Mouse (Mus musculus) CH12.LX (cell line): ENCODE data around the gene Btbd1. TPM values are rescaled to one million over a fixed set of nuclear protein-coding genes. Genes with fewer than 3 reads are reported as not detected.

Experiments used
- DNase-seq: peaks from one replicate; pipeline ENCODE4 v3.0.0-alpha.2; 2013; ENCODE audit errors: extremely low read depth
- H3K27ac ChIP-seq: 2 replicates; pipeline ENCODE4 v1.5.1; 2012; ENCODE audit warnings: low read depth, mild to moderate bottlenecking, control low read depth, moderate library complexity; ENCODE audit not compliant: insufficient read depth
- H3K27me3 ChIP-seq: replicated peaks from 2 replicates; pipeline ENCODE3; 2012; ENCODE audit warnings: inconsistent platforms
- H3K36me3 ChIP-seq, 2 experiments: replicated peaks in 1 of 2; 2 replicates each; pipeline versions ENCODE3 to v1.6.1; 2012; ENCODE audit warnings: inconsistent platforms in 1 of 2, low read length in 1 of 2, mild to moderate bottlenecking in 1 of 2, mixed read lengths in 1 of 2, moderate library complexity in 1 of 2; ENCODE audit not compliant: control insufficient read depth in 1 of 2, insufficient read depth in 1 of 2
- H3K4me1 ChIP-seq, 2 experiments: 2 replicates each; pipeline ENCODE4 v1.6.1; 2012; ENCODE audit warnings: inconsistent platforms in 1 of 2, moderate library complexity in 1 of 2; ENCODE audit not compliant: insufficient read depth in 2 of 2, control insufficient read depth in 1 of 2
- H3K4me2 ChIP-seq: 2 replicates; pipeline ENCODE4 v1.6.1; 2012; ENCODE audit warnings: low read depth, mild to moderate bottlenecking, control low read depth; ENCODE audit not compliant: poor library complexity, insufficient read depth, severe bottlenecking
- H3K4me3 ChIP-seq, 3 experiments: fragments of 150-350 bp in 1 of 3; sonication (generic) in 1 of 3; replicated peaks in 1 of 3; 2 replicates each; pipeline versions ENCODE3 to v1.5.1; 2011 to 2012; ENCODE audit warnings: low read depth in 2 of 3, low read length in 2 of 3, mild to moderate bottlenecking in 2 of 3, moderate library complexity in 2 of 3, control low read depth in 1 of 3, improper control_type of control experiment in 1 of 3, inconsistent platforms in 1 of 3, mixed read lengths in 1 of 3; ENCODE audit not compliant: poor library complexity in 1 of 3
- H3K79me2 ChIP-seq: replicated peaks from 2 replicates; pipeline ENCODE4 v1.6.1; 2012; ENCODE audit warnings: mild to moderate bottlenecking, moderate library complexity; ENCODE audit not compliant: control insufficient read depth, poor library complexity, insufficient read depth, severe bottlenecking; ENCODE audit errors: extremely low read depth
- H3K9ac ChIP-seq: 2 replicates; pipeline ENCODE4 v1.6.1; 2012; ENCODE audit warnings: low read depth, mild to moderate bottlenecking, control low read depth, moderate library complexity; ENCODE audit not compliant: insufficient read depth
- H3K9me3 ChIP-seq: replicated peaks from 2 replicates; pipeline ENCODE3; 2012; ENCODE audit warnings: low read length, inconsistent platforms, mixed read lengths
- BHLHE40 ChIP-seq: IDR thresholded peaks from 2 replicates; pipeline ENCODE4 v1.6.1; 2011; ENCODE audit warnings: mild to moderate bottlenecking, low read depth, low read length, improper control_type of control experiment
- ELF1 ChIP-seq: IDR thresholded peaks from 2 replicates; pipeline ENCODE4 v1.6.1; 2014; ENCODE audit warnings: low read depth, mild to moderate bottlenecking, inconsistent platforms, low read length, improper control_type of control experiment
- EP300 ChIP-seq: IDR thresholded peaks from 2 replicates; pipeline ENCODE4 v1.6.1; 2011; ENCODE audit warnings: low read length, improper control_type of control experiment
- GABPA ChIP-seq: IDR thresholded peaks from 2 replicates; pipeline ENCODE4 v1.6.1; 2012; ENCODE audit warnings: low read depth, low read length, improper control_type of control experiment, inconsistent platforms; ENCODE audit not compliant: insufficient replicate concordance
- HCFC1 ChIP-seq: IDR thresholded peaks from 2 replicates; pipeline ENCODE4 v1.6.1; 2012; ENCODE audit warnings: low read depth, mild to moderate bottlenecking, inconsistent platforms, low read length, improper control_type of control experiment
- JUN ChIP-seq: IDR thresholded peaks from 2 replicates; pipeline ENCODE4 v1.6.1; 2011; ENCODE audit warnings: low read depth, mild to moderate bottlenecking, low read length, improper control_type of control experiment, moderate library complexity; ENCODE audit not compliant: insufficient read depth
- JUND ChIP-seq: conservative IDR thresholded peaks from 2 replicates; pipeline ENCODE4 v1.6.1; 2011; ENCODE audit warnings: low read depth, low read length, improper control_type of control experiment
- KAT2A ChIP-seq: IDR thresholded peaks from 2 replicates; pipeline ENCODE4 v1.6.1; 2012; ENCODE audit warnings: low read length, improper control_type of control experiment, inconsistent platforms; ENCODE audit not compliant: insufficient replicate concordance
- MAFK ChIP-seq: IDR thresholded peaks from 2 replicates; pipeline ENCODE4 v1.6.1; 2011; ENCODE audit warnings: low read length, improper control_type of control experiment; ENCODE audit not compliant: insufficient replicate concordance
- MAZ ChIP-seq: IDR thresholded peaks from 2 replicates; pipeline ENCODE4 v1.6.1; 2012; ENCODE audit warnings: low read depth, mild to moderate bottlenecking, inconsistent platforms, low read length, improper control_type of control experiment, moderate library complexity
- MEF2A ChIP-seq: IDR thresholded peaks from 2 replicates; pipeline ENCODE4 v1.6.1; 2014; ENCODE audit warnings: low read depth, mild to moderate bottlenecking, inconsistent platforms, low read length, improper control_type of control experiment, borderline replicate concordance
- MXI1 ChIP-seq: IDR thresholded peaks from 2 replicates; pipeline ENCODE4 v1.6.1; 2011; ENCODE audit warnings: mild to moderate bottlenecking, low read depth, low read length, improper control_type of control experiment
- NRF1 ChIP-seq: IDR thresholded peaks from 2 replicates; pipeline ENCODE4 v1.6.1; 2014; ENCODE audit warnings: low read depth, mild to moderate bottlenecking, inconsistent platforms, low read length, improper control_type of control experiment, moderate library complexity
- PAX5 ChIP-seq: IDR thresholded peaks from 2 replicates; pipeline ENCODE4 v1.6.1; 2012; ENCODE audit warnings: low read length, inconsistent platforms, mixed read lengths
- POLR2A ChIP-seq: IDR thresholded peaks from 2 replicates; pipeline ENCODE4 v1.6.1; 2011; ENCODE audit warnings: low read depth, mild to moderate bottlenecking, improper control_type of control experiment, low read length
- RAD21 ChIP-seq: IDR thresholded peaks from 2 replicates; pipeline ENCODE4 v1.6.1; 2011; ENCODE audit warnings: low read depth, mild to moderate bottlenecking, low read length, improper control_type of control experiment, moderate library complexity
- SIN3A ChIP-seq: IDR thresholded peaks from 2 replicates; pipeline ENCODE4 v1.6.1; 2012; ENCODE audit warnings: low read length, improper control_type of control experiment, inconsistent platforms
- TBP ChIP-seq: conservative IDR thresholded peaks from 2 replicates; pipeline ENCODE4 v1.6.1; 2011; ENCODE audit warnings: low read depth, low read length, improper control_type of control experiment
- UBTF ChIP-seq: IDR thresholded peaks from 2 replicates; pipeline ENCODE4 v1.6.1; 2012; ENCODE audit warnings: low read depth, mild to moderate bottlenecking, inconsistent platforms, low read length, improper control_type of control experiment, moderate library complexity
- USF1 ChIP-seq: IDR thresholded peaks from 2 replicates; pipeline ENCODE4 v1.6.1; 2014; ENCODE audit warnings: low read depth, mild to moderate bottlenecking, inconsistent platforms, low read length, improper control_type of control experiment
- ZC3H11A ChIP-seq: IDR thresholded peaks from 2 replicates; pipeline ENCODE4 v1.6.1; 2012; ENCODE audit warnings: low read depth, mild to moderate bottlenecking, inconsistent platforms, low read length, improper control_type of control experiment
- ZKSCAN1 ChIP-seq: IDR thresholded peaks from 2 replicates; pipeline ENCODE4 v1.6.1; 2012; ENCODE audit warnings: low read depth, inconsistent platforms, low read length, improper control_type of control experiment, borderline replicate concordance
- dilution Hi-C: fragments of 300-500 bp; cut with MboI; formaldehyde crosslinking; loops from 2 replicates; pipeline ENCODE4 v1.14.3; 2020; ENCODE audit warnings: low sequenced_read_pairs; ENCODE audit not compliant: extremely low pct_unique_long_range_greater_than_20kb, extremely low pct_ligation_motif_present
- in situ Hi-C: fragments of 300-500 bp; cut with MboI; formaldehyde crosslinking; loops from 3 replicates; pipeline ENCODE4 v1.14.3; 2019; ENCODE audit warnings: low sequenced_read_pairs, low pct_ligation_motif_present, low pct_unique_long_range_greater_than_20kb, mixed read lengths
- polyA plus RNA-seq: library from polyadenylated mRNA; unstranded; fragments of >175 nt; gene quantifications from 2 replicates; pipeline ENCODE4 v1.2.1, GENCODE M21; 2012; ENCODE audit warnings: low read depth; ENCODE audit not compliant: insufficient read length
- total RNA-seq, 2 experiments: library from RNA; depleted of rRNA; stranded (reverse); fragments of 300-350 nt in 1 of 2; fragments of >200 nt in 1 of 2; gene quantifications; 2 replicates each; pipeline ENCODE4 v1.2.3; 2012 to 2014

Gene Btbd1
- total and polyA plus RNA-seq, 3 experiments: 45.8 to 88.8 (median 67.1) TPM

- TF ChIP-seq MXI1 (no peak), POLR2A (no peak), PAX5 (no peak), EP300 (no peak), SIN3A (no peak), ZKSCAN1 (no peak), UBTF (no peak), GABPA (no peak), MEF2A (no peak)
- TF ChIP-seq, all 38 proteins: peak for 4
Observed at GRCm38 (mm10) chr7:81777667-81778218, 51.5 kb downstream of the Btbd1 start (continued).

DNA sequence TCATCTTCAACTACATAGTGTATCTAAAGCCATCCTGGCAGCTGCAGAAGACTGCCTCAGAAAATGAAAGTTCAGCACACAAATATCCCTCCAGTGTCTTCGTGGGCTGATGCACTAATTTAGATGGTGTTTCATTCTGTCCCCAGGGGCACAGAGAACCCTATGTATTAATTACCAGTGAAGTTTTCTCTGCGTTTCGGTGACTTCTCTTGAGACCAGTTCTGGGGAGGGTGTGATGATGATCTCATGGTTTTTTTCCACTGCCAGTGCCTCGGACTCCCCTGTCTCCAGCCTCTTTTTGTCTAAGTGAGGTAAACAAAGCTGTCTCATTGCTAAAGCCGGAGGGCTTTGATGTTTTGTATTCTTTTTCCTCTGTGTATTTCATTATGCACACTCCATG is 53.9 kb downstream of the Btbd1 start:
- dilution Hi-C loops: no loop called here
- H3K4me3 ChIP-seq: no peak overlapping the region
- no peak overlapping the region for H3K27ac ChIP-seq
- H3K4me2 ChIP-seq: peak overlapping the region; percentile 62; the same call in 1 of the 2 replicates
- no peaks in the 10 kb centered on the region for H3K27me3 ChIP-seq
- in situ Hi-C loops: loop anchor here (25.0 kb wide), 2 partner anchors 337 to 487 kb away; no protein-coding TSS in a partner anchor
- peaks cover 3 to 30% of the 10 kb centered on the region in 2 experiments for H3K36me3 ChIP-seq
- peaks cover 2% of the 10 kb centered on the region for H3K9me3 ChIP-seq
- no peak overlapping the region for H3K9ac ChIP-seq
- peaks cover 0 to 24% of the 10 kb centered on the region in 2 experiments; a peak in 2 of 4 replicates for H3K4me1 ChIP-seq
- H3K79me2 ChIP-seq: no peaks in the 10 kb centered on the region
- TF ChIP-seq MAZ (no peak), KAT2A (no peak), BHLHE40 (0 out of 2 replicates have a peak, but pooled peaks have one; percentile 4), RAD21 (no peak), JUN (peak; percentile 60; the same call in 1 of the 2 replicates), EP300 (no peak), NRF1 (no peak), JUND (peak; percentile 70)
- TF ChIP-seq, all 38 proteins: peak for 3
- DNase-seq: peak; percentile 74

- Histone ChIP-seq H3K9ac (no peak overlapping the region), H3K79me2 (no peaks in the 10 kb centered on the region), H3K36me3 (peaks cover 0 to 19% of the 10 kb centered on the region in 2 experiments), H3K9me3 (no peaks in the 10 kb centered on the region), H3K27me3 (no peaks in the 10 kb centered on the region), H3K4me3 (no peak overlapping the region), H3K4me1 (peaks cover 0 to 24% of the 10 kb centered on the region in 2 experiments; a peak in 2 of 4 replicates), H3K27ac (no peak overlapping the region), H3K4me2 (no peak overlapping the region)
- TF ChIP-seq USF1: no peak
- TF ChIP-seq ZC3H11A: no peak
- TF ChIP-seq PAX5: no peak
- TF ChIP-seq HCFC1: no peak
- no peak for TF ChIP-seq TBP
- no peak for TF ChIP-seq MAFK
- no peak for TF ChIP-seq BHLHE40
- no peak for TF ChIP-seq MXI1
- no peak for TF ChIP-seq NRF1
- no peak for TF ChIP-seq KAT2A
- TF ChIP-seq JUND: no peak
- TF ChIP-seq RAD21: no peak
- TF ChIP-seq ZKSCAN1: no peak
- no peak for TF ChIP-seq ELF1
- no peak for TF ChIP-seq EP300
- no peak for DNase-seq
- in situ Hi-C loops (no loop called here), dilution Hi-C loops (no loop called here)
Observed at GRCm38 (mm10) chr7:81772786-81773539, 56.3 kb downstream of the Btbd1 start.
